Mouse (Mus musculus) heart, adult 9 months (tissue): Measurements from ENCODE around the gene Krr1.

ENCODE experiments used
- DNase-seq, 2 experiments: peaks; one replicate each; pipeline ENCODE4 v3.0.0; 2022; ENCODE audit warnings: low spot score in 2 of 2

Gene Krr1

DNA sequence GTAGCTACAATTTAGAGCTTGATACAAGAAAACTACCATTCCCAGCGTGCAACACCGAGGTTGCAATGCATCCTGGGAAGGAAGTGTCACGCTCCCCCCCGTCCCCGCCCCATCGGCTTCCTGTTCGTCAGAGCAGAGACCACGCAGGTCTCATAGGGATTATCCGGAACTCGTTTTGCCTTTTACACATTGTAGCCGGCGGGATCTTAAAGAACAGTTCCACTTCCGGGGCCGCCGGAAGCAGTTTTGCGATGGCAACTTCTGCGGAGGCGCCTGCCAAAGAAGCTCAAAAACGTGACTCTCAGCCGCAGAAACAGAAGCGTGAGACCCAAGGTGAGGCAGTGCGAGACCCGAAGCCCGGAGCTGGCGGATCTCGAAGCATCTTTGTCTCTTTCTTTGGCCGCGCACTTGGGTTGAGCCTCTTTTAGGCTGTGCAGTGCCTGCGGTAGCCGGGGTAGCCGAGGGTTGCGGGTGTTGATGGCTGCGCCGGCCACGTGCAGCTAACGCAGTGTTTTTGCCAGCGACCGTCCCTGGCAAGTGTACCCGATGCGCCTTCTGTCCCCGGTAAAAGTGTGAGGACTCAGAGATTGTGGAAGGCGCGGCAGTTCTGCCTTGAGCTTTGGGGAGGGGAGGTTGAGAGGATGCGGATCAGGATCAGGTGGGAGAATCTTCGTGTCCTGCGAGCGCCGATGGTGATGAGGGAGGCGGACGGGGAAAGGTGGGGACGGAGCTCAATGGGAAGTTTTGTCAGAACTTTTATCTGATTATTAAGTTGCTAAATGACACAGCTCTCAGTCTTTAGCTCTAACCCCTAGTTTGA, at the start of gene Krr1:
Gene Krr1 (plus strand): TSS at position 123 of the 820 bp plus-strand sequence.
- DNase-seq: peak; percentile 88 to 90

DNA sequence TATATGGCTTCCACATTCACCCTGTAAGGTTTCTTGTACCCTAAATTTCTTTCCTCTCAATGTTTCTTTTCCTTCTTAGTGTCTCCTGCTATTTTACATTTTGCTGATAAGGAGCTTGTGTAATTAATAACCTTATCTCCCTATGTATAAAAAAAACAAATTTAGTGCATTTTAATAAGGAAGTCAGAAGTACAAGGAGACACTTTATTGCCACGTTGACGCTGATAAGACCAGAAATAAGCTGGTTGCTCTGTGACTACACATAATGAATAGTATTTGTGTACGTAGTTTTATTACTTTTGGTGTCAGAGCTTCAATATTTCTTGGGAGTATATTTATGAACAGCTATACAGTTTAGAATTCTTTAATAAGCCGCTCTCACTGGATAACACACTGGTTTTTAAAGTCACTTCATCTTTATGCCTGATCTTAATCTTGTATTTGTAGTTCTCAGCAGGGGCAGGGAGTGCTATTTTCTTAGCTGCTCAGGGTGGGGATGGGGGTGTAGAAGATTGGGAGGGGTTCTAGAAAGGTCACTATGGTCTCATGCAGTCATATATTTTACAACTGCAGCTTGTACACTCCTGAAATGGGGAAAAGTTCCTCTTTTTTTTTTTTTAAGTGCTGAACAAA, 48.8 kb upstream of the Krr1 start:
- DNase-seq: no peak

DNA sequence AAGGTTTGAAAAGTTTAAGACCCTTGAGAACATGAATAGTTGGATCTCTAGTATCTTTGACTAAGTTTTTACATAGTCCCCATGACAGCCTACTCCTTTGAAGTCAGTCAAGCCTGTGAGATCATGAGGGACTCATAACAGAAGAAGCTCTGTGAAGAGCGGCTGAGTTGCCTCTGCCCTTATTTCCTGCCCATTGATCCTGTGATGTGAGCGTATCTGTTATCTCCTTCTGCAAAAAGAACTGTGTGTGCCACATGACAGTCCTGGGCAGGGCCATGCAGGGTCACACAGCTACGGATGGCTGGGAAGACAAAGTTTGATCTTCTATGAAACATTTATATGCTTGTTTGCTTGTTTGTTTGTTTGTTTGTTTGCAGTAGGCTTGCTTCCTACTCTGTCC, 48.3 kb upstream of the Krr1 start:
- no peak for DNase-seq

- DNase-seq: no peak
Measured at GRCm38 (mm10) chr10:111924716-111925488, 47.6 kb upstream of the Krr1 start.

DNA sequence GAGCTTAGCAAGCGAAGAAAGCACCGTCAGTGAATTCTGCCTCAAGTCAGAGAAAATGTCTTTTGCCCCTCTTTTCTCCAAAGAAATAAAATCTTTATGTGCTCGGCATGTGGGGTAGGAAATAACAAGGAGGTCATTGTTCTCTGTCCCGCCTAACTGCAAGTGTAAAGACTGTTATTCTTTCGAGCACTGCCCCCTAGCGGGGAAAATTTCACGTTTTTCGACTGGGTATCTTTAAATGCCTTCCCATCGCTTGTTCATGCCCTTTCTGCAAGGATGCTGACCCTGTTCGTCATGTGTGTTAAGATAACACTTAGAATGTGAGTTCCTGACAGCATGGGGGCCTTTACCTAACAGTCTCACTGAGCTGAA, 47.0 kb upstream of the Krr1 start:
- peak; percentile 55 to 85 for DNase-seq

DNA sequence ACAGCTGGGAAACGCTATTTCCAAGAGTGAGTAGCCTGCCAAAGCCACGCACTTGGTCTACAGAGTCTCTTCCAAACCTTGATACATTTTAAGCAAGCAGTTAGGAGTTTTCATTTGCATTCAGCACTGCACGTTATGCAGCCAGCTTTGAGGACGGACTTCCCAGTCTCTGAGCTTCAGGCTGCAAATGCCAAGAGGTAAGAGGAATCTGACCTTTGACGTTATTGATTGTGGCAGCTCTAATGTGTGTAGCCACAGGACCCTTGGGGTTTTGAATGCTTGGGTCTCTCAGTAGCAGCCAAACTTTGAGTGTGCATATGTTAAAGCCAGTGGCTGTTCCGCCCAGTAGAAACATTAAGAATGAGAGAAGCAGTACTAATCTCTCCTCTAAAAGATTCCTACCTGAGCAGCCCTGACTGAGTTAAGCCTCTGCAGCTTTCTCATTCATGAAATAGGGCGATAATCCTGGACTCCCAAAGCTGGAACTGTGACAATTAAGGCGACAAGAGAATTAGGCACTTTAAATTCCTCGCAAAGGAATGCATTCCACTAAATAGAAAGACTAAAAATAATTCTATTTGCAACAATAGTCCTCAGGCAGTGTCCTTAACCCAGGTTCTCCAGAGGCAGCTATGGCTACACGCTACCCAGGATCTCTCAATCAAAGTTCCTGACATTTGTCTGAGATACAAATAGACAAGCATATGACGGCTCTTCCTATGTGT, 39.7 kb upstream of the Krr1 start:
- no peak for DNase-seq

GRCm38 (mm10) chr10:111935207-111935606, 37.3 kb upstream of the Krr1 start:
- peak in 1 of 2 experiments; percentile 19 for DNase-seq

DNA sequence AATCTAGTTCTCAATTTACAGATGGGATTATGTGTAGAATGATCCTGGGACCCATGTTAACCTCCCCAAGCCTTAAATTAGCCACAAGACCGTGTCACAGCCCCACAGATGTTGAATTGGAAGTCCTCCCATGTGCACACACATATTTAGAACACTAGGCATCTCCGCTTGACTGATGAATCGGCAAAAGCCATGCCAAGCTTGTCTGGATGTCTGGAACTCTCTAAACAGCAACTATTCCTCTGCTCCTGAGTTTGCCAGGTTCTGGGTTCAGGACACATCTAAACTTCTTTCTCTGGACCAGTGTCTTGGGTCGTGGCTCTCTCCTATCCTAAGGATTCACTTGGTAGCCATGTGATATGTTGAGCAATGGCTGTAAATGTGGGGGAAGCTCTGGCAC, 36.4 kb upstream of the Krr1 start:
- peak in 1 of 2 experiments; percentile 16 for DNase-seq

DNA sequence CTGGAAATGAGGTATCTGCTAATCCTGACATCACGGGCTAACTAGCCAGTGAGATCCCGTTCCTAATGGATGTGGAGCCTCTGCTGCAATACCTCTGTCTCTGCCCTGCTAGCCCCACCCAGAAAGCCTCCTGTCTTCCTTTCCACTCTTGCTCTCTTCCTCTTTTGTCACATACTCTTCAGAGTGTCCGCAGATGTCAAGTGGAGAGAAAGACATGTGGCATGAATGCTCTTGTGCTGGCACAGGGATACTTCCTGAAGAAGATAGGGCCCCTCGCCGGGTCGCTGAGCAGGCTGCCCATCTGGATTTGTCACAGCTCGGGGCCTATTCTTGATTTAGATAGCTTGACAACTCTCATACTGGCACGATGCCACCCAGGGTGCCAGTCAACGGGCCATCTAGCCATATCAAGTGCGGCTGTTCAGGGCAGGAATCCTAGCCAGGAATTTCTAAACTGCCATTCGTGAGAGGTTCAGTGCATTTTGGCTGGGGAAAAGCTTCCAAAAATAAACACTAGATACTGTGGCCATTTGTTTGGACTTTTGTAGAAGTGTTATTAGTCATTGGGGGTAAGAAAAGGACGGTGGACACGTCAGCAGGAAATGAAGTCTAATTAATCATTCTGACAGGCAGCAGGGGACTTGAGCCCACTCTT, 35.8 kb upstream of the Krr1 start:
- peak; percentile 84 to 88 for DNase-seq

- no peak for DNase-seq
Measured at GRCm38 (mm10) chr10:111937146-111937534, 35.3 kb upstream of the Krr1 start.

DNA sequence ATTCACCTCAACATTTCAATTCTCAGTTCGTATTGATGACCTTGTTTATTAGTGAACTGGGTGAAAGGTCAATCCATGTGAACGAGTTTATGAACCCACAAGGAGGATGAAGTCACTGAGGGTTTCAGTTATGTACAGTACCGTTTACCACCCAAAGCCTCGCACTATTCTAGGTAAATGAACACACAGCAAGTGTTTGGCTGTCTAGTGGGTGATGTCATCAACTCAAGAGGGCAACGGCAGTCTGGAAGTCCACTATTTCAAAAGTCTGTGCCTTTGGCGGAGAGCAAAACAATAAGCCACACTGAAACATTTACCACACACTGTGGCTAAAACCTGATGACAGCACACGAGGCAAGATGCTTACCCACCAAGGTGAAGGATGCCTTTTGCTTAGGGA, 29.4 kb upstream of the Krr1 start:
- no peak for DNase-seq

DNA sequence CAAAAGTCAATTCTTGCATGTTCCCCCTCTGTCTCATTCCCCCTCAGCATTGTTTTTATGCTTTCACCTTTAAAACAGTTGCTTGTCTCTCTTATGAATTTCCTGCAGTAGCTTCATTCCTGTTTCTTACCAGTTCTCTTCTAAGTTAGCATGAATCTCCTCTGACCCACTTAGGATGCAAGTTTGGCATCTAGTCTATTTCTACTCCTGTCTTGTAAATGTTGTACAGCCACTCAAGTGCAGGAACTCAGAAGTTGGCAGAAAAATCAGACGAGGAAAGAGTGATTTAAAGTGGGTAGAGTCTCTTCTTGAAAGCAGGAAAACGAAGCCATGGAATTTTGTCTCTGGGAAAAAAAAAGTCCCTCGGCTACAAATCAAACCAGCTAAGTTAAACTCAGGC, 26.9 kb upstream of the Krr1 start:
- DNase-seq: no peak

DNA sequence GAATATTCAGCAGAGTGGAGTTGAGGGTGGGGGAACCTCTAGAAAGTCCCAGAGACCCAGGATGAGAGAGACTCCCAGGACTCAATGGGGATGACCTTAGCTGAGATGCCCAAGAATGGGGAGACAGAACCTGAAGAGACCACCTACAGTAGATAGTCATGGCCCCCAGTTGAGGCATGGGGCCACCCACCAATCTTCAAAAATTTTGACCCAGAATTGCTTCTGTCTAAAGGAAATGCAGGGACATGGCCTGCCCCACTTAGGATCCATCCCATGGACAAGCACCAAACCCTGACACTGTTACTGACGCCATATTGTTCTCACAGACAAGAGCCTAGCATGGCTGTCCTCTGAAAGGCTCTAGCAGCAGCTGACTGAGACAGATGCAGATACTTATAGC, 24.4 kb upstream of the Krr1 start:
- DNase-seq: no peak

- no peak for DNase-seq
Measured at GRCm38 (mm10) chr10:111949008-111949407, 23.5 kb upstream of the Krr1 start.

- DNase-seq: no peak
Measured at GRCm38 (mm10) chr10:111955836-111956235, 16.6 kb upstream of the Krr1 start.

DNA sequence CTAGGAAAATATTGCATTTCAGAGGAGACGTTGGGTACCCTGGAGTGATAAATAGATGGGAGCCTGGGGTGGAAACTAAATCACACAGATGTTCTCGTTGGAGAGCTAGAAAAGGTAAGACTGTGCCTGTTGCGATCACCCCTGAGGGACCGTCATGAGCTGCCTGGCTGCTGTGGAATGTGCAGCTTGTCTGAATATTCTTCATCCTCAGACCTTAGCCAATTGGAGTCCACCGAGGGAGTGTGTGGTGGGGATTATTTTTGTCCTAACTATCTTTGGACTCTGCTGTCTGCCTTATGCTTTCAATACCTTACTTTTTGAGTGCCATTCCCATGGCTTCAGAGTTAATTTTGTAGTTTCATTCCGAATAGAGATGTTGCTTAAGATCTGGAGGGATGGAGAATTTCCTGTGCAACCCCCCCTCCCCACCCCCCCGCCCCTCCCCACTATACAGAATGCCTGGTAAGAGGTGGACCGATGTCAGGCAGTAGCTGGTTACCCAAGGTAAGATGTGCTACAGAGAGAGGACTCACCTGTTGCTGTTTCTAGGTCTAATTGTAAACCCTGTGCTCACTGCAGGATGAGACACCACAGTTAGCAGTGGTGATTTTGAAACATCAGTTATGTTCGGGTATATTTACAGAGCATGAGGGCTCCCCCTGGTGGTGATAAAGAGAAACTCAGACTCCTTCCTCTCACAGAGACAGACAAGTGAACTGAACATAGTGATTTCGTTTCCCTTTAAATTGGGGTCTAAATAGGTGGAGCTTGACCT, 15.0 kb upstream of the Krr1 start:
- DNase-seq: peak; percentile 41 to 57

GRCm38 (mm10) chr10:111958046-111958421, 14.4 kb upstream of the Krr1 start:
- no peak for DNase-seq

DNA sequence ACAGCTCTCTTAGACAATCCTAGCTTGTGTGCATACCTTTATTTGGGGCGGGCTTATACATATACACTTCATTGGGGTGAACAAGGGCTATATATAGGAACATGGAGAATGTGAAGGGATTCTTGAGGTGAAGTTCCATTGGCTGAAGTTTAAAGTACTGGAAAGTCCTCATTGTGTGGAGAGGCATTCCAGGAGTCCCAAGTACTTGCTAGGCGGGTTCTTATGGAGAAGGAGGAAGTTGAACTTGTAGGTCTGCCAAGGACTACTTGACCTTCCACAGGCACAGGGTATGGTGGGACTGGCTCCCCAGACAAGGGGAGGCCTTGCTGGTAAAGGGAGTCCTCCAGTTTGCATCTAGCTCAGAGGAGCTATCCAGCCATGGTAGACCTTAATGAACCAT, 13.1 kb upstream of the Krr1 start:
- DNase-seq: no peak

DNA sequence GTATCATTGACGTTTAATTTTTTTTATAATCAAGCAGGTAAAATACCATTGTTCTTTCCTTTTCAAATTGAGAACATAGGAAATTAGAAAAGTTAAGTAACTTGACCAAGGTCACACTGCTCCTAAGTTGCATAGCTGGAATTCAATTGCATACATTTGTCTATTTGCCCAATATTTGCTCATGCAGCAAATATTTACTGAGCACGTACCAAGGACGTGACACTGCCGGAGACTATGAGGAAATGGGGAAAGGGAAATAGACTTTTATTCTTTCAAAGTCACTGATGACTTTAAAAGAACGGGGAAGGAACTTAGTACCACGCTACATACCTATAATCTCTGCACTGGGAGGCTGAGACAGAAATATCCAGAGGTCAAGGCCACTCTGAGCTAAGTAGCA, 12.0 kb upstream of the Krr1 start:
- no peak for DNase-seq

DNA sequence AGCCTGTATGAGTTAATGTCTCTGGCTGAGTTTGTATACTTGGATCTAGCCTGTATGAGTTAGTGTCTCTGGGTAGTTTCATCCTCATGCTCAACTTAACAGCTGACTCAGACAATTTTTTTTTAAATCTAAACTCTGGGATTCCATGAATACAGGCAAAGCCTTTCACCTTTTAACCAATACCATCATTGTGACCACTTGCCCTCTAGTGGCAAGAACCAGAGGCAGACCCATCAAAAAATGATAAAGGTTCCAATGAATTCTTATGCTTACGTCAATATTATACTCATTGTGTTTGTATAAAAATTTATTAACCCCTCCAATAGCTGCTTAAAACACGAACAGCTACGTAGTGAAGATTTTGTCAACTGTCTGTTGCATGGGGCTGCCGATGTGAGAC, 6.1 kb upstream of the Krr1 start:
- DNase-seq: no peak

DNA sequence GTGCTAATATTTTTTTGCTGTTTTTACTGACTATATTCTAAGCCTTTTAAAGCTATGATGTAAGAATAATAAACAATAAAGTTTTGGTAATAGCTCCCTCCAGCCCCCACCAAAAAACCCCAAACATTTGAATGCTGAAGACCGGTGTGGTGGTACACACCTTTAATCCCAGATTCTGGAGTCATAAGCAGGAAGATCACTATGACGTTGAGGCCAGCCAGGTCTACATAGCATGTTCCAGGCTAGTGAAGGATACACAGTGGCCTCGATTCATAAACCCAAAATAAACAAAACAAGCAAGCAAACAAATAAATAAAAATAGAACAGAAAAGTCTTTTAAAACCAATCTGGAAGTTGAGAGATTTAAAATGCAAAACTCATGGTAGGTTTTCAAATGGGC, 535 bp upstream of the Krr1 start:
- no peak for DNase-seq
